Mouse (Mus musculus): Measurements from ENCODE around the gene Exosc10. TPM values are rescaled to one million over a fixed set of nuclear protein-coding genes. Genes with fewer than 3 reads are reported as not detected.
A peak's percentile ranks its signal among the peaks of the same experiment; 100 is the strongest.

The Exosc10 gene
- polyA plus RNA-seq, 1 experiment from 2014 or later = 30.0 TPM

- Histone ChIP-seq H3K4me1 (replicated peaks; ENCODE audit: control insufficient read depth, insufficient read depth) (no peaks in the 10 kb centered on the region), H3K9ac (ENCODE audit: low read length) (peak overlapping the region; percentile 99), H3K4me2 (replicated peaks; ENCODE audit: low read depth) (peak overlapping the region; percentile 67), H3K36me3 (ENCODE audit: control insufficient read depth, insufficient read depth, low read length) (peaks cover 13% of the 10 kb centered on the region), H3K27ac (replicated peaks) (peak overlapping the region; percentile 99), H3K9me3 (ENCODE audit: control insufficient read depth, low read length) (no peaks in the 10 kb centered on the region), H3K27me3 (ENCODE audit: control insufficient read depth, insufficient read depth, low read length) (no peaks in the 10 kb centered on the region), H3K4me3 (ENCODE audit: low read depth, low read length) (peak overlapping the region; percentile 97)
- WGBS = under 1% methylated on average over 57 of the region's 57 CpGs
- ATAC-seq (ENCODE audit: low FRiP score, low TSS enrichment) (peak; percentile 61), DNase-seq (ENCODE audit: low spot score) (peak; percentile 73)
- no peak for TF ChIP-seq EP300 (optimal IDR thresholded peaks at IDR 0.05)
- TF ChIP-seq CTCF (IDR thresholded peaks at IDR 0.05; ENCODE audit: low read depth) = no peak
Observed at GRCm38 (mm10) chr4:148625756-148626622, 67.8 kb downstream of the Exosc10 start.

GRCm38 (mm10) chr4:148626623-148627185, 68.5 kb downstream of the Exosc10 start, which contains the start of gene Tardbp:
Tardbp (minus strand) TSS chr4:148627019.
- no peaks in the 10 kb centered on the region for H3K4me1 ChIP-seq (replicated peaks; ENCODE audit: control insufficient read depth, insufficient read depth)
- peak; percentile 94 for TF ChIP-seq EP300 (optimal IDR thresholded peaks at IDR 0.05)
- peak; percentile 32; the same call in 1 of the 2 replicates for TF ChIP-seq CTCF (IDR thresholded peaks at IDR 0.05; ENCODE audit: low read depth)
- H3K27me3 ChIP-seq (ENCODE audit: control insufficient read depth, insufficient read depth, low read length) = no peaks in the 10 kb centered on the region
- peak within 1 kb of the TSS; percentile 99 for H3K9ac ChIP-seq (ENCODE audit: low read length)
- under 1% methylated on average over 51 of the region's 51 CpGs for WGBS
- H3K36me3 ChIP-seq (ENCODE audit: control insufficient read depth, insufficient read depth, low read length) = peaks cover 11% of the 10 kb centered on the region
- H3K4me3 ChIP-seq (ENCODE audit: low read depth, low read length) = peak within 1 kb of the TSS; percentile 97
- no peaks in the 10 kb centered on the region for H3K9me3 ChIP-seq (ENCODE audit: control insufficient read depth, low read length)
- H3K27ac ChIP-seq (replicated peaks) = peak within 1 kb of the TSS; percentile 99
- ATAC-seq (ENCODE audit: low FRiP score, low TSS enrichment) (peak; percentile 97), DNase-seq (ENCODE audit: low spot score) (peak; percentile 96)
- peak within 1 kb of the TSS; percentile 67 for H3K4me2 ChIP-seq (replicated peaks; ENCODE audit: low read depth)

DNA sequence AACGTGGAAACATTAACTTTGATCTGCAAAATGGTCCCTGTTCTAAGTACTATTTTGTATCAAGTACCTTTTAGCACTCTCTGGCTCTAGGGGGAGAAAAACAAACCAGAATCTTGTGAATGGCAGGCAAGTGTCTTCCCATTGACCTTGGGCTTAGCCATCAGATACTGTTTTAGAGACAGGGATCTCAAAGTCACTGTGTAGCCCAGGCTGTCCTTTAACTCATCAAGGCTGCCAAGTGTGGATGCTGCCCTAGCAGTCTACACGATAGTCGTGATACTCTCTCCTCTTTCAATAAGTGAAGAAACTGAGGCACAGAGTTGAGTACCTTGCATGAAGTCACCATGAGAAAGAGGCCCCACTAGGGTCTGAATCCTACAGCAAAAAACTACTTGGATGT, 69.0 kb downstream of the Exosc10 start:
- Histone ChIP-seq H3K27ac (replicated peaks) (peak overlapping the region; percentile 41; the same call in 1 of the 2 replicates), H3K36me3 (ENCODE audit: control insufficient read depth, insufficient read depth, low read length) (peaks cover 11% of the 10 kb centered on the region), H3K9me3 (ENCODE audit: control insufficient read depth, low read length) (no peaks in the 10 kb centered on the region), H3K4me2 (replicated peaks; ENCODE audit: low read depth) (peak overlapping the region; percentile 67), H3K4me1 (replicated peaks; ENCODE audit: control insufficient read depth, insufficient read depth) (no peaks in the 10 kb centered on the region), H3K27me3 (ENCODE audit: control insufficient read depth, insufficient read depth, low read length) (no peaks in the 10 kb centered on the region), H3K4me3 (ENCODE audit: low read depth, low read length) (peak overlapping the region; percentile 97; the same call in 1 of the 2 replicates), H3K9ac (ENCODE audit: low read length) (0 out of 2 replicates have a peak overlapping the region, but pooled peaks have one; percentile 41)
- no peak for DNase-seq (ENCODE audit: low spot score)
- peak; percentile 12; the same call in 1 of the 2 replicates for ATAC-seq (ENCODE audit: low FRiP score, low TSS enrichment)
- TF ChIP-seq EP300 (optimal IDR thresholded peaks at IDR 0.05) = no peak
- no peak for TF ChIP-seq CTCF (IDR thresholded peaks at IDR 0.05; ENCODE audit: low read depth)
- 63% methylated on average over 3 of the region's 3 CpGs for WGBS

Other genes with a start within 250 kb of the Exosc10 start
- 9.5 and 10.3 TPM in 2 replicates for gene Ubiad1, start 113.7 kb upstream of the Exosc10 start, polyA plus RNA-seq (2015; fragmentation: Nextera tagmentation; extraction: Ambion mirVana)
- 14.7 and 15.4 TPM in 2 replicates for gene Mtor, start 109.8 kb upstream of the Exosc10 start, polyA plus RNA-seq (2015; fragmentation: Nextera tagmentation; extraction: Ambion mirVana)
- gene Angptl7, start 58.0 kb upstream of the Exosc10 start, polyA plus RNA-seq (2015; fragmentation: Nextera tagmentation; extraction: Ambion mirVana) = 1.2 and 1.3 TPM in 2 replicates
- 109 and 113 TPM in 2 replicates for gene Srm, start 33.1 kb downstream of the Exosc10 start, polyA plus RNA-seq (2015; fragmentation: Nextera tagmentation; extraction: Ambion mirVana)
- gene Masp2, start 44.1 kb downstream of the Exosc10 start, polyA plus RNA-seq (2015; fragmentation: Nextera tagmentation; extraction: Ambion mirVana) = 0.46 and 0.79 TPM in 2 replicates
- 99.8 and 106 TPM in 2 replicates for gene Tardbp, start 68.6 kb downstream of the Exosc10 start, polyA plus RNA-seq (2015; fragmentation: Nextera tagmentation; extraction: Ambion mirVana)
- gene Gm572, start 84.9 kb downstream of the Exosc10 start, polyA plus RNA-seq (2015; fragmentation: Nextera tagmentation; extraction: Ambion mirVana) = 0.10 and 0.16 TPM in 2 replicates
- 9.4 and 10.3 TPM in 2 replicates for gene Casz1, start 246.0 kb downstream of the Exosc10 start, polyA plus RNA-seq (2015; fragmentation: Nextera tagmentation; extraction: Ambion mirVana)